Mouse (Mus musculus) thymus, adult 2 months (tissue): ENCODE data around the gene Ywhae. TPM values are rescaled to one million over a fixed set of nuclear protein-coding genes. Genes with fewer than 3 reads are reported as not detected.
"Not testable (repeated sequence)": the region's sequence is repeated elsewhere in the genome, so short reads cannot be mapped to it uniquely, and the experiment has no call there.

Source experiments
- DNase-seq: peaks from one replicate; pipeline ENCODE4 v3.0.0; 2021
- H3K27ac ChIP-seq: fragments of 200-500 bp; 2 replicates; pipeline ENCODE4 v1.5.1; 2012; ENCODE audit warnings: low read length, control low read depth; ENCODE audit not compliant: control insufficient read depth, insufficient read depth
- H3K27me3 ChIP-seq: fragments of 200-500 bp; 2 replicates; pipeline ENCODE4 v1.6.1; 2012; ENCODE audit warnings: mild to moderate bottlenecking, low read length, moderate library complexity, mixed read lengths; ENCODE audit not compliant: control insufficient read depth, insufficient read depth
- H3K36me3 ChIP-seq: fragments of 200-500 bp; 2 replicates; pipeline ENCODE4 v1.6.1; 2012; ENCODE audit warnings: mild to moderate bottlenecking, low read length, moderate library complexity; ENCODE audit not compliant: control insufficient read depth, insufficient read depth
- H3K4me1 ChIP-seq: fragments of 200-500 bp; replicated peaks from 2 replicates; pipeline ENCODE4 v1.6.1; 2012; ENCODE audit warnings: low read length; ENCODE audit not compliant: control insufficient read depth, insufficient read depth
- H3K4me3 ChIP-seq: fragments of 200-500 bp; 2 replicates; pipeline ENCODE4 v1.5.1; 2012; ENCODE audit warnings: mild to moderate bottlenecking, low read length, control low read depth, moderate library complexity; ENCODE audit not compliant: control insufficient read depth, insufficient read depth
- CTCF ChIP-seq: fragments of 200-500 bp; IDR thresholded peaks from 2 replicates; pipeline ENCODE4 v1.5.1; 2012; ENCODE audit warnings: mild to moderate bottlenecking, control low read depth, low read length, moderate library complexity, borderline replicate concordance; ENCODE audit not compliant: control insufficient read depth, poor library complexity, insufficient read depth; ENCODE audit errors: extremely low read depth
- POLR2A ChIP-seq: fragments of 200-500 bp; IDR thresholded peaks from 2 replicates; pipeline ENCODE4 v1.6.1; 2012; ENCODE audit warnings: mild to moderate bottlenecking, low read length, control low read depth, moderate library complexity; ENCODE audit not compliant: control insufficient read depth, poor library complexity, insufficient read depth; ENCODE audit errors: extremely low read depth
- WGBS: fragments of 180-500 bp; shearing (Covaris S2); methylation state at CpG from one replicate; pipeline ENCODE4 v1.1.7; 2018; 5-methylcytosine and 5-hydroxymethylcytosine counted together
- polyA plus RNA-seq: library from polyadenylated mRNA; depleted of rRNA; stranded (reverse); fragments of >200 nt; gene quantifications from 2 replicates; pipeline ENCODE4 v1.2.3, GENCODE M21; 2012

Ywhae gene
- polyA plus RNA-seq, 1 experiment, result 170 TPM

- 91% methylated on average over 12 of the region's 12 CpGs for WGBS
- no peak overlapping the region for H3K4me3 ChIP-seq
- H3K4me1 ChIP-seq, result no peaks in the 10 kb centered on the region
- no peak for DNase-seq
- TF ChIP-seq CTCF (no peak), POLR2A (no peak)
- H3K27ac ChIP-seq, result no peak overlapping the region
- no peaks in the 10 kb centered on the region for H3K36me3 ChIP-seq
- H3K27me3 ChIP-seq, result no peaks in the 10 kb centered on the region
Measured at GRCm38 (mm10) chr11:75715556-75715955, 17.1 kb upstream of the Ywhae start.

- H3K36me3 ChIP-seq, result no peaks in the 10 kb centered on the region
- DNase-seq, result no peak
- 90% methylated on average over 7 of the region's 8 CpGs for WGBS
- no peak overlapping the region for H3K27ac ChIP-seq
- no peaks in the 10 kb centered on the region for H3K4me1 ChIP-seq
- no peaks in the 10 kb centered on the region for H3K27me3 ChIP-seq
- TF ChIP-seq CTCF, result no peak
- TF ChIP-seq POLR2A, result no peak
- H3K4me3 ChIP-seq, result no peak overlapping the region
Measured at GRCm38 (mm10) chr11:75716661-75717325, 15.9 kb upstream of the Ywhae start.

- DNase-seq, result no peak
- Histone ChIP-seq H3K4me3 (no peak overlapping the region), H3K27me3 (no peaks in the 10 kb centered on the region), H3K36me3 (no peaks in the 10 kb centered on the region), H3K27ac (no peak overlapping the region), H3K4me1 (no peaks in the 10 kb centered on the region)
- 64% methylated on average over 4 of the region's 4 CpGs for WGBS
- no peak for TF ChIP-seq POLR2A
- TF ChIP-seq CTCF, result no peak
Measured at GRCm38 (mm10) chr11:75722339-75722738, 10.3 kb upstream of the Ywhae start.

GRCm38 (mm10) chr11:75727168-75727567, 5.5 kb upstream of the Ywhae start:
- no peak for DNase-seq
- WGBS, result 59% methylated on average over 2 of the region's 2 CpGs
- H3K27ac ChIP-seq, result no peak overlapping the region
- no peak overlapping the region for H3K4me3 ChIP-seq
- no peaks in the 10 kb centered on the region for H3K27me3 ChIP-seq
- H3K36me3 ChIP-seq, result no peaks in the 10 kb centered on the region
- TF ChIP-seq CTCF, result no peak
- no peak for TF ChIP-seq POLR2A
- peaks cover 5% of the 10 kb centered on the region; the same call in 1 of the 2 replicates for H3K4me1 ChIP-seq

- DNase-seq, H3K27me3 ChIP-seq, H3K36me3 ChIP-seq, H3K4me3 ChIP-seq, H3K4me1 ChIP-seq, H3K27ac ChIP-seq: not testable (repeated sequence)
- 78% methylated on average over 6 of the region's 6 CpGs for WGBS
Measured at GRCm38 (mm10) chr11:75727659-75728058, 5.0 kb upstream of the Ywhae start.

- DNase-seq, result peak; percentile 73
- Histone ChIP-seq H3K4me3 (peak overlapping the region; percentile 67), H3K4me1 (peaks cover 7% of the 10 kb centered on the region), H3K36me3 (no peaks in the 10 kb centered on the region), H3K27ac (peak overlapping the region; percentile 84), H3K27me3 (no peaks in the 10 kb centered on the region)
- WGBS, result 0% methylated on average over 50 of the region's 52 CpGs
- TF ChIP-seq CTCF (no peak; the same call in 1 of the 2 replicates), POLR2A (0 out of 2 replicates have a peak, but pooled peaks have one; percentile 15)
Measured at GRCm38 (mm10) chr11:75733227-75733940, 715 bp downstream of the Ywhae start.
